Mouse (Mus musculus): ENCODE measurements at regions not wholly inside any gene's neighbourhood (a gene's known extent, or its start where the extent isn't known, plus 50 kb on each side); places are given as distances from the start of the nearest gene placed in this dataset.

DNA sequence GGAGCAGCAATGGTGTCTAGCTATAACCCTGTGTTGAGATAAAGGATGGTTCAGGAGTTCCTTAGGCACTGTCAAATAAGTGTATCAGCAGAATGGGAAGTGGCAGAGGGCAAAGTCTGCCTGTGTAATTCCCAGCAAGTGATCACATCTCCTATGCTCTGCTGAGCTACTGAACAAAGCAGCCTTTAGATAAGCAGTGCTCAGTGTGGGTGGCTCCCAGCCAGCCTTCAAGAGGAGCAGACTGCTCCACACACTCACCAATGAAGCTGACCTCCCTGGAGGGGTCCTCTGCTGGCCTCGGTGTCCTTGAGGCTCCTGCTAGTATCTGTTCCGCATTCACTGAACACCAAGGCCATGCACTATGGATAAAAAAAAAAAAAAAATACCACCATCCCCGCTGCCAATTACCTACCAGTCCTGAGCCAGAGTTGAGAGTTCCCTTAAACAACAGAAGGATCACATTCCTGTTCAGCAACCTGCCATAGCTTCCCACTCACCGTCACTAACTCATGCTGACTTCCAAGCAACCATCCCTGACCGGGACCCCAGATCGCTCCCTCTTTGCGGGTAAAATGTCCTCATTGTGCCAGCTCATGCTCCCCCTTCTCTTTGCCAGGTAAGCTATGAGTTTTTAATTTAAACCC, 198.9 kb downstream of the Gm9195 start:
- no peaks in the 10 kb centered on the region for H3K36me3 ChIP-seq (ENCODE audit: poor library complexity, severe bottlenecking)
- no peak overlapping the region for H3K9ac ChIP-seq
- H3K4me3 ChIP-seq = no peak overlapping the region
- H3K27me3 ChIP-seq = 0 out of 2 replicates have a peak, but pooled peaks cover 4% of the 10 kb centered on the region
- 78% methylated on average over 7 of the region's 7 CpGs for WGBS
- no peak for ATAC-seq
- no peaks in the 10 kb centered on the region for H3K9me3 ChIP-seq (replicated peaks)
- no peak overlapping the region for H3K27ac ChIP-seq
- H3K4me1 ChIP-seq = no peaks in the 10 kb centered on the region
- no peak overlapping the region for H3K4me2 ChIP-seq

DNA sequence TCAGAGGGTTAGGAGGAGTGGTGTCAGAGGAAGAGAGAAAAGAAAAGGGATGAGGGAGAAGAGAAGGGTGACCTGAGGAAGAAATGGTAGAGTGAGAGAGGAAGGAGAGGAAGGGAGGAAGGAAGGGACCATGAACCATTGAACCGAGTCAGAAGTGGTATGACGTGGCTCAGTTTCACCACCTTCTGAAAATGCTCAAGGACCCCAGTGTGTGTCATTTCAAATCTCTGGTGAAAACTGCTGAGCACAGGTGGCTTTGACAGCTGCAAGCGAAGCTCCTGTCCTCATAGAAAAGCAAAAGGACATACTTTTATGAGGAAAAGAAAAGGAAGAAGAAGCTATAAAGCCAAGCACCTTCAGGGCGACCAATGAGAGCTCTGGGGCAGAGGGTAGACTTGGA, 214.3 kb downstream of the Gm9195 start:
- Histone ChIP-seq H3K9ac (no peak overlapping the region), H3K4me2 (no peak overlapping the region), H3K4me3 (no peak overlapping the region), H3K9me3 (replicated peaks) (no peaks in the 10 kb centered on the region), H3K36me3 (ENCODE audit: poor library complexity, severe bottlenecking) (no peaks in the 10 kb centered on the region), H3K27me3 (no peaks in the 10 kb centered on the region), H3K4me1 (no peaks in the 10 kb centered on the region), H3K27ac (no peak overlapping the region)
- no peak for ATAC-seq
- 86% methylated on average over 4 of the region's 4 CpGs for WGBS

DNA sequence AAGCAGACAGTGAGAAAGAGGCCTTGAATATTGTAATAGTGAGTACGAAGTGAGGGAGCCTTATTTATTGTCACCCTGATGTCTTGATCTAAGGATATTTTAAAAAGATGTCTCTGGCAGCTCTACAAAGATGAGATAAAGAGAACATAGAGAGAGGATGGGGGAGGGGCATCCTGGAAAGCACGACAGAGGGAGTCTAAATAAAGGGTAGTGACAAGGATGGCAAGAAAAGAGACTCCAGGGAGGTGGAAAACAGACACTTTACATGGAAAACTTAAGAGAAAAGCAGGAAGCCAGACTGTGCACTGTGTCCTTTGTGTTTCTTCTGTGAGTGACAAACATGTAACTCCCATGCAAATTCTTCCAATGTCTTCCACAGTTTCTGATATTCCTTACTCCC, 232.4 kb downstream of the Gm9195 start:
- 42% methylated on average over 2 of the region's 2 CpGs for WGBS
- no peak overlapping the region for H3K9ac ChIP-seq
- no peaks in the 10 kb centered on the region for H3K36me3 ChIP-seq (ENCODE audit: poor library complexity, severe bottlenecking)
- H3K27me3 ChIP-seq = no peaks in the 10 kb centered on the region
- no peak for ATAC-seq
- no peak overlapping the region for H3K4me2 ChIP-seq
- H3K4me3 ChIP-seq = no peak overlapping the region
- no peaks in the 10 kb centered on the region for H3K4me1 ChIP-seq
- no peaks in the 10 kb centered on the region for H3K9me3 ChIP-seq (replicated peaks)
- no peak overlapping the region for H3K27ac ChIP-seq

DNA sequence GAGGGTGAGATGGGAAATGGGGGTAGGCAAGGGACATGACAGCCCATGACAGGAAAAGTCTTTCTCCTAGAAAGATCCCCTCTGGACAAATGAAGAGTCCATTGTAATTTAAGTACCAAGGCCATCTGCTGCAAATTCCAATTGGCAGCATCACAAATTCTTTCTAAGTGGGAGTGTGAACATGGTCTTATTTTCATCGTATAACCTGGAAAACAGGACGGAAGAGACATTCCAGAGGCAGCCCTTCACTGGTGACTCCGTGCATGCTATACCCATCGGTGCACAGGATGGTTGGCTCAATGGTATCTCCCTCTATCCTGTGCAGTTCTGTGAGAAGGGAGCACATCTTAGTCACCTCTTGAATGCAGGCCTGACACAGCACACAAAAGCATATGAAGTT, 249.8 kb downstream of the Gm9195 start:
- H3K9ac ChIP-seq = no peak overlapping the region
- no peak for ATAC-seq
- H3K27ac ChIP-seq = no peak overlapping the region
- H3K36me3 ChIP-seq (ENCODE audit: poor library complexity, severe bottlenecking) = no peaks in the 10 kb centered on the region
- WGBS = 79% methylated on average over 4 of the region's 4 CpGs
- H3K4me3 ChIP-seq = no peak overlapping the region
- H3K4me2 ChIP-seq = no peak overlapping the region
- peaks cover 8% of the 10 kb centered on the region; the same call in 1 of the 2 replicates for H3K4me1 ChIP-seq
- no peaks in the 10 kb centered on the region for H3K9me3 ChIP-seq (replicated peaks)
- no peaks in the 10 kb centered on the region for H3K27me3 ChIP-seq

DNA sequence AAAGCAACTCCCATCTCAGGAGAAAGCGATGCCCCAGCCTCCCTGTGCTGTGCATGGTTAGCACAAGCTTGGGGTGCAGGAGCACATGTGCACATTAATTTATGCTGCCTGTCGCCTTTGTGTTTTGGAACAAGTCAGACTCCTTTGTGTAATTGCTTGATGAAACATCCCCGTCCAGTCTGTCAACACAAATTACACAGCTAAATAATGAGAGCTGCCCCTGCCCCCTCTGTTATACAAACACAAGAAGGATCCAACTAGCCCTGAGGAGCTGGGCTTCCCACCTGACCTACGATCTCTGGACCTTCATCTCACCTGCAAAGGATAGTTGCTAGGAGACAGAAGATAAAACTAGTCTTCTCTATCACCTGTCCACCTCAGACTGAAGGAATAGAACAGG, 251.4 kb downstream of the Gm9195 start:
- Histone ChIP-seq H3K36me3 (ENCODE audit: poor library complexity, severe bottlenecking) (no peaks in the 10 kb centered on the region), H3K4me2 (no peak overlapping the region), H3K27me3 (no peaks in the 10 kb centered on the region), H3K9ac (no peak overlapping the region), H3K9me3 (replicated peaks) (no peaks in the 10 kb centered on the region), H3K4me1 (peaks cover 8% of the 10 kb centered on the region; the same call in 1 of the 2 replicates), H3K27ac (no peak overlapping the region), H3K4me3 (no peak overlapping the region)
- 45% methylated on average over 4 of the region's 4 CpGs for WGBS
- ATAC-seq = peak; percentile 66

DNA sequence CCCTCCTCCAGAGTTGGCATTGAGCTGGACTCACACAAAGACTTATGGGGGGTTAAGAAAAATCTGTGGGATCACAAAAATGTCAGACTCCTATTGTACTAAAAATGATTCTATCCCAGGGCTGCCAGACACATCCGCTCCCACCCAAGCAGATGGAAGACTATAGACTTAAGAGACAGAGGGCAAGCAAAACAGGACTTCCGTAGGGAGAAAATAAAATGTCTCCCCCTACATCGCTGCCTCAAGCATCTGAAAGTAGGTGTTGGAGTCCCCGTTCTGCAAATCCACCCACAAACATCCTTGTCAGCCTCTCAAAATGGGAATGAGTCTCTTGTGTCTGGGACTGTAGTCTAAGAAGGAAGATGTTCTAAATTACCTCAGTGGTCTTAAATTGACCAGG, 253.3 kb downstream of the Gm9195 start:
- H3K9me3 ChIP-seq (replicated peaks) = no peaks in the 10 kb centered on the region
- H3K27me3 ChIP-seq = no peaks in the 10 kb centered on the region
- peaks cover 8% of the 10 kb centered on the region; the same call in 1 of the 2 replicates for H3K4me1 ChIP-seq
- no peak overlapping the region for H3K4me3 ChIP-seq
- no peak overlapping the region for H3K27ac ChIP-seq
- no peak for ATAC-seq
- no peak overlapping the region for H3K9ac ChIP-seq
- H3K4me2 ChIP-seq = no peak overlapping the region
- WGBS = 96% methylated on average over 4 of the region's 4 CpGs
- no peaks in the 10 kb centered on the region for H3K36me3 ChIP-seq (ENCODE audit: poor library complexity, severe bottlenecking)

DNA sequence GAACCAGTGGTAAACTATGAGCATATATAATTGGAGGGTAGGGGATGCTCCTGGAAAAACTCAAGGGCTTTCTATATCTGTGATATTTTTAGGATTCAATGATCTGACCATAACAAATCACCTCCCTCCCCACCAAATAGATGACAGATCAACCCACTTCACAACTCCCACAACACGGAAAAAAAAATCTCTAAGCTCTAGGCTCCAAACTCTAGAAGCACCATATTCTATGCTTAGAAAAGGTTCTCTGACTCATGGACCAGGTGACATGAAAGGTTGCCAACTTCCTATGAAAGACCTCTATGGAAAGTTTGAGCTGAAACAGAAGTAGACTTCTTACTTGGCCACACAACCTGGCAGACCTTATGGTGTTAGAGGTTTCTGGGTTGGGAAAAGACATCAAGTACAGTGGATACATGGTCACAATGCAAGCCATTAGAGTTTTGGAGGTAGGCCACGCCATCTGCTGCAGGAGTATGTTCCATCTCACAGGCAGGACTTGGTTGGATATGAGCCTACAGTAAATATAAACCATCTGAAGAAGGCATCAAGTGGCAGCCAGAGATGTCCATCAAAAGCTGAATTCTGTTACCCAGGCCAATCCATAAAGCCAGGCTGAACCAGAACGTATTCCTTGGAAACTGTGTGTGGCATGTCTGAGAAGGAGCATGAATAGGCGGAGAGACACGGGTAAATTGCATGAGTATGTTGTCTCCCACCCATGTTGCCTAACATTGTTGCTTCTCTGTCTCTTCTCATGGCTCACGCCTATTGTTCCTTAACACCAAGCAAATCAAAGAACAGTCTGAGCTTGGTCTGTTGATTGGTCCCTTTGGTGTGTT, 257.2 kb downstream of the Gm9195 start:
- no peaks in the 10 kb centered on the region for H3K27me3 ChIP-seq
- H3K4me1 ChIP-seq = no peaks in the 10 kb centered on the region
- no peaks in the 10 kb centered on the region for H3K9me3 ChIP-seq (replicated peaks)
- no peaks in the 10 kb centered on the region for H3K36me3 ChIP-seq (ENCODE audit: poor library complexity, severe bottlenecking)
- 77% methylated on average over 6 of the region's 6 CpGs for WGBS
- no peak overlapping the region for H3K27ac ChIP-seq
- no peak overlapping the region for H3K9ac ChIP-seq
- no peak overlapping the region for H3K4me2 ChIP-seq
- ATAC-seq = no peak
- H3K4me3 ChIP-seq = no peak overlapping the region

DNA sequence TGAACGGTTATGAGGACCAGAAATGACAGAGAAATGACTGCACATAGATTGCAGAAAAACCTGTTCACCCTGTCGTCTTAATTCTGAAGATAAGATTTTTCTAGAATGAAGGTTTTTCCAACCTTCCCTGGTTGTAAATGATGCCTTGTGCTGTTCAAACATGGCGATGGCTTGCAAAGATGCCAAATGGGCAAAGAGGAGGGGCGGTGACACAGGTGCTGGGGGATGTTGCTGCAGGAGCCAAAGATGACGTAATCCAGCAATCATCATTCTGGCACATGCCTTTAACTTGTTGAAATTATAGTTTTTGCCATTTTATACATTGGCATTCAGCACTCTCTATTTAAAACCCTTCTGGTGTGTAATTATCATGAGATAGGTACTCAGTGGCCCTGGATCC, 263.8 kb downstream of the Gm9195 start:
- Histone ChIP-seq H3K4me1 (peaks cover 3% of the 10 kb centered on the region; the same call in 1 of the 2 replicates), H3K36me3 (ENCODE audit: poor library complexity, severe bottlenecking) (no peaks in the 10 kb centered on the region), H3K27ac (no peak overlapping the region), H3K9ac (no peak overlapping the region), H3K4me3 (no peak overlapping the region), H3K9me3 (replicated peaks) (no peaks in the 10 kb centered on the region), H3K27me3 (no peaks in the 10 kb centered on the region), H3K4me2 (no peak overlapping the region)
- ATAC-seq = no peak
- 74% methylated on average over 5 of the region's 5 CpGs for WGBS

DNA sequence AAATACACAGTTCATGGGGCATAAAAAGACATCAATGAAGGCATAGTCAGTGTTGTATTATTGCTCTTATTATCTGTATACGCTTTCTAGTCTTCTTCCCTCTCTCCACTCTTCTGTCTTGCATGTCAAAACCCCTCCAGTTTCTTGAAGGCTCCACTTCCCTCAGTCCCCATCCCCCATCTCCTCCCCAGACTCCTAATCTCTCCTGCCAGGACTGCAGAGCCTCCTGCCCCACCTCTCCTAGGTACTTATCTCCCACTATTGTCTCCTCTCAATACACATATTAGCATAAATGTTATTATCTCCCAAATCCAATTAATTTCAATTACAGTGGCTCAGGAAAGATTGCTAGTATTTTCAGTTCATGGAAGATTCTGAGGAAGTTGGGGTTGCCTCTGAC, 264.2 kb downstream of the Gm9195 start:
- Histone ChIP-seq H3K27me3 (no peaks in the 10 kb centered on the region), H3K27ac (no peak overlapping the region), H3K9ac (no peak overlapping the region), H3K9me3 (replicated peaks) (no peaks in the 10 kb centered on the region), H3K4me2 (no peak overlapping the region), H3K4me1 (peaks cover 3% of the 10 kb centered on the region; the same call in 1 of the 2 replicates), H3K36me3 (ENCODE audit: poor library complexity, severe bottlenecking) (no peaks in the 10 kb centered on the region), H3K4me3 (no peak overlapping the region)
- 55% methylated on average over 1 of the region's 1 CpGs for WGBS
- ATAC-seq = 0 out of 2 replicates have a peak, but pooled peaks have one; percentile 43

DNA sequence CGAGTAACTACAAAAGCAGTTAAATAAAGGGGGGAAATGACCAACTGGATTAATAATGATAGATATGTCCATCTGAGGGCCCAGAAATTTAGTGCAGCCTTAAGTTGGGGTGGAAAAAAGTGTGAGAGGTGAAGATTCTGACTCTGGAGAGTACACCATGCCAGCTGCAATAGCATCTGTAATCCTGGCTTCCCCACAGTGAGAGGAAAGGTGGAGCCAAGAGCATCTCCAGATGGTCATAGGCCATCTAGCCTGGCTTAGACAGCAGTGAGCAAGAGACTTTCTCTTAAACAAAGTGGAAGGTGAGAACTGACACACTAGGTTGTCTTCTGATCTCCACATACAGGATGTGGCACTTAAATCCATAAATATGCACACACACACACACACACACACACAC, 264.7 kb downstream of the Gm9195 start:
- Histone ChIP-seq H3K27me3 (no peaks in the 10 kb centered on the region), H3K9ac (no peak overlapping the region), H3K9me3 (replicated peaks) (no peaks in the 10 kb centered on the region), H3K36me3 (ENCODE audit: poor library complexity, severe bottlenecking) (no peaks in the 10 kb centered on the region), H3K4me1 (peaks cover 3% of the 10 kb centered on the region; the same call in 1 of the 2 replicates), H3K4me3 (no peak overlapping the region), H3K27ac (no peak overlapping the region), H3K4me2 (no peak overlapping the region)
- WGBS = 67% methylated on average over 1 of the region's 1 CpGs
- no peak for ATAC-seq

DNA sequence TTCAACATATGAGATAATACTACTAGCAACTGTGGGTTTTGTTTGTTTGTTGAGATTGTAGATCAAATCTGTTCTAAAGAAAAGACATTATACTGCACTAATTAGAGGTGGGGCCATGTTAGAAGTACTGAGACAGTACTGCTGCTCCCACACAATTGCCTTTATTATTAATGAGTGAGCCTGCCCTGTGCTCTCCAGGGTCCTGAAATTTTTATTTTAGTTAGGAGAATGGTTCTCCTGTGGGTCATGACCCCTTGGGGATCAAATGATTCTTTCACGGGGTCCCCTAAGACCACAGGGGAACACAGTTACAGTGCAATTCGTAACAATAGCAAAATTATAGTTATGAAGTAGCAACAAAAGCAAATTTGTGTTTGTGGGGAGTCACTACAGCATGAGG, 268.8 kb downstream of the Gm9195 start:
- Histone ChIP-seq H3K4me3 (no peak overlapping the region), H3K27me3 (no peaks in the 10 kb centered on the region), H3K27ac (no peak overlapping the region), H3K9ac (no peak overlapping the region), H3K36me3 (ENCODE audit: poor library complexity, severe bottlenecking) (no peaks in the 10 kb centered on the region), H3K9me3 (replicated peaks) (no peaks in the 10 kb centered on the region), H3K4me2 (no peak overlapping the region), H3K4me1 (peaks cover 3% of the 10 kb centered on the region; the same call in 1 of the 2 replicates)
- 47% methylated on average over 2 of the region's 2 CpGs for WGBS
- ATAC-seq = no peak

DNA sequence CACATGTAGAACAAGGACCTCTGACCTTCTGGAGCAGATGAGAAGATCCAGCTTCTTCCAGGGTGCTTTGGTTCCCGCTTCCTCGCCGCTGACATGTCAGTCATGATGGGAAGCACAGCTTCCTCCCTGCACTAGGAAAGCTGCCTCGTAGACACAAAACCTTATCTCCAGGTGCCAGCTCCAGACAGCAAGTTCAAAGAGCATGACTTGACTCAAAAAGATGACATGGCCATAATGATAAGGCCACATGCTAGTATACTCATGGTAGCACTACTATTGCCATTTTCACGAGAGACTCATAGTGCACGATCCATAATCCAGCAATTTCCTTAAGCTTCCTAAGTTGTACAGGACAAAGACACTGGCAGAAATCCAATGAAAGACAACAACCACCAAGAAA, 272.1 kb downstream of the Gm9195 start:
- H3K36me3 ChIP-seq (ENCODE audit: poor library complexity, severe bottlenecking) = no peaks in the 10 kb centered on the region
- 93% methylated on average over 6 of the region's 6 CpGs for WGBS

More for the DNA sequence above, 272.1 kb downstream of the Gm9195 start:
- Histone ChIP-seq H3K9ac (no peak overlapping the region), H3K4me1 (no peaks in the 10 kb centered on the region), H3K4me3 (no peak overlapping the region), H3K9me3 (replicated peaks) (no peaks in the 10 kb centered on the region), H3K4me2 (no peak overlapping the region), H3K27me3 (no peaks in the 10 kb centered on the region), H3K27ac (no peak overlapping the region)
- no peak for ATAC-seq
